Mouse (Mus musculus): Measurements from ENCODE around the gene Ckb.
A peak's percentile ranks its signal among the peaks of the same experiment; 100 is the strongest.

Gene Ckb

GRCm38 (mm10) chr12:111692899-111693298, 20.8 kb upstream of the Ckb start:
- DNase-seq (ENCODE audit: low read depth, low spot score) = no peak

GRCm38 (mm10) chr12:111691346-111691872, 19.3 kb upstream of the Ckb start:
- no peak for DNase-seq (ENCODE audit: low read depth, low spot score)

GRCm38 (mm10) chr12:111689426-111689825, 17.3 kb upstream of the Ckb start:
- no peak for DNase-seq (ENCODE audit: low read depth, low spot score)

GRCm38 (mm10) chr12:111688069-111688428, 15.9 kb upstream of the Ckb start:
- DNase-seq (ENCODE audit: low read depth, low spot score) = no peak

- no peak for DNase-seq (ENCODE audit: low read depth, low spot score)
Measured at GRCm38 (mm10) chr12:111687350-111688068, 15.4 kb upstream of the Ckb start.

GRCm38 (mm10) chr12:111686390-111686789, 14.3 kb upstream of the Ckb start:
- DNase-seq (ENCODE audit: low read depth, low spot score) = no peak

GRCm38 (mm10) chr12:111682806-111683205, 10.7 kb upstream of the Ckb start:
- DNase-seq (ENCODE audit: low read depth, low spot score) = no peak

GRCm38 (mm10) chr12:111682003-111682402, 9.9 kb upstream of the Ckb start:
- no peak for DNase-seq (ENCODE audit: low read depth, low spot score)

- DNase-seq (ENCODE audit: low read depth, low spot score) = no peak
Measured at GRCm38 (mm10) chr12:111681305-111681704, 9.2 kb upstream of the Ckb start.

- no peak for DNase-seq (ENCODE audit: low read depth, low spot score)
Measured at GRCm38 (mm10) chr12:111680661-111681060, 8.5 kb upstream of the Ckb start.

GRCm38 (mm10) chr12:111678997-111679396, 6.9 kb upstream of the Ckb start:
- DNase-seq (ENCODE audit: low read depth, low spot score) = peak; percentile 76

GRCm38 (mm10) chr12:111678670-111678933, 6.5 kb upstream of the Ckb start:
- DNase-seq (ENCODE audit: low read depth, low spot score) = no peak

- DNase-seq (ENCODE audit: low read depth, low spot score) = peak; percentile 94
Measured at GRCm38 (mm10) chr12:111677882-111678669, 5.9 kb upstream of the Ckb start, which contains the start of gene Trmt61a. Gene Trmt61a (plus strand): TSS chr12:111678105.

GRCm38 (mm10) chr12:111677421-111677820, 5.3 kb upstream of the Ckb start:
- DNase-seq (ENCODE audit: low read depth, low spot score) = no peak

- no peak for DNase-seq (ENCODE audit: low read depth, low spot score)
Measured at GRCm38 (mm10) chr12:111675797-111676580, 3.9 kb upstream of the Ckb start.

- no peak for DNase-seq (ENCODE audit: low read depth, low spot score)
Measured at GRCm38 (mm10) chr12:111674850-111675486, 2.8 kb upstream of the Ckb start.

GRCm38 (mm10) chr12:111672581-111672980, 443 bp upstream of the Ckb start:
- no peak for DNase-seq (ENCODE audit: low read depth, low spot score)

- peak; percentile 55 for DNase-seq (ENCODE audit: low read depth, low spot score)
Measured at GRCm38 (mm10) chr12:111671431-111671902, 671 bp downstream of the Ckb start.

- DNase-seq (ENCODE audit: low read depth, low spot score) = peak; percentile 59
Measured at GRCm38 (mm10) chr12:111670976-111671375, 1.2 kb downstream of the Ckb start.

- peak; percentile 88 for DNase-seq (ENCODE audit: low read depth, low spot score)
Measured at GRCm38 (mm10) chr12:111670371-111670971, 1.7 kb downstream of the Ckb start.

- DNase-seq (ENCODE audit: low read depth, low spot score) = no peak
Measured at GRCm38 (mm10) chr12:111669961-111670360, 2.2 kb downstream of the Ckb start.
